Mouse (Mus musculus) stomach, postnatal 0 days (tissue): ENCODE data around the gene Atraid. TPM values are rescaled to one million over a fixed set of nuclear protein-coding genes. Genes with fewer than 3 reads are reported as not detected.

Source experiments
- ATAC-seq: fragments of 200-750 bp; cut with Nextera tagmentation; 2 replicates; pipeline ENCODE4 v1.8.0; 2017; ENCODE audit not compliant: low FRiP score, low TSS enrichment
- DNase-seq: peaks from one replicate; pipeline ENCODE4 v3.0.0-alpha.2; 2016; ENCODE audit warnings: low spot score
- H3K27ac ChIP-seq: fragments of 300-500 bp; sonication (generic); replicated peaks from 2 replicates; pipeline ENCODE4 v1.5.1; 2014; ENCODE audit warnings: mild to moderate bottlenecking, control low read depth
- H3K27me3 ChIP-seq: fragments of 300-500 bp; sonication (generic); 2 replicates; pipeline ENCODE4 v1.6.1; 2014; ENCODE audit warnings: low read length; ENCODE audit not compliant: control insufficient read depth, insufficient read depth
- H3K36me3 ChIP-seq: fragments of 300-500 bp; sonication (generic); 2 replicates; pipeline ENCODE4 v1.6.1; 2014; ENCODE audit warnings: low read length, mixed read lengths; ENCODE audit not compliant: control insufficient read depth, insufficient read depth
- H3K4me1 ChIP-seq: fragments of 300-500 bp; sonication (generic); replicated peaks from 2 replicates; pipeline ENCODE4 v1.6.1; 2014; ENCODE audit warnings: antibody characterized with exemption; ENCODE audit not compliant: control insufficient read depth, insufficient read depth
- H3K4me2 ChIP-seq: fragments of 300-500 bp; sonication (generic); replicated peaks from 2 replicates; pipeline ENCODE4 v1.6.1; 2014; ENCODE audit warnings: low read depth, mild to moderate bottlenecking, control low read depth, moderate library complexity
- H3K4me3 ChIP-seq: fragments of 300-500 bp; sonication (generic); 2 replicates; pipeline ENCODE4 v1.5.1; 2014; ENCODE audit warnings: low read depth, low read length, control low read depth
- H3K9ac ChIP-seq: fragments of 300-500 bp; sonication (generic); 2 replicates; pipeline ENCODE4 v1.6.1; 2014; ENCODE audit warnings: mild to moderate bottlenecking, low read length, control low read depth, mixed read lengths
- H3K9me3 ChIP-seq: fragments of 300-500 bp; sonication (generic); 2 replicates; pipeline ENCODE4 v1.6.1; 2016; ENCODE audit warnings: low read length; ENCODE audit not compliant: control insufficient read depth
- CTCF ChIP-seq: IDR thresholded peaks from 2 replicates; pipeline ENCODE4 v1.5.1; 2016; ENCODE audit warnings: antibody characterized with exemption, low read depth, mild to moderate bottlenecking, moderate library complexity
- EP300 ChIP-seq: optimal IDR thresholded peaks from 2 replicates; pipeline ENCODE3; 2016; ENCODE audit warnings: antibody characterized with exemption
- whole genome bisulfite sequencing: fragments of 180-500 bp; shearing (Covaris S2); extraction: QIAGEN DNeasy Blood & Tissue Kit; methylation state at CpG from one replicate; pipeline ENCODE4 v1.1.7; 2014; 5-methylcytosine and 5-hydroxymethylcytosine counted together
- polyA plus RNA-seq: library from polyadenylated mRNA; unstranded; fragments of >200 nt; fragmentation: Nextera tagmentation; extraction: Ambion mirVana; gene quantifications from 2 replicates; pipeline ENCODE4 v1.2.1, GENCODE M21; 2015

The Atraid gene
- polyA plus RNA-seq, 1 experiment from 2014 or later: 192 TPM

DNA sequence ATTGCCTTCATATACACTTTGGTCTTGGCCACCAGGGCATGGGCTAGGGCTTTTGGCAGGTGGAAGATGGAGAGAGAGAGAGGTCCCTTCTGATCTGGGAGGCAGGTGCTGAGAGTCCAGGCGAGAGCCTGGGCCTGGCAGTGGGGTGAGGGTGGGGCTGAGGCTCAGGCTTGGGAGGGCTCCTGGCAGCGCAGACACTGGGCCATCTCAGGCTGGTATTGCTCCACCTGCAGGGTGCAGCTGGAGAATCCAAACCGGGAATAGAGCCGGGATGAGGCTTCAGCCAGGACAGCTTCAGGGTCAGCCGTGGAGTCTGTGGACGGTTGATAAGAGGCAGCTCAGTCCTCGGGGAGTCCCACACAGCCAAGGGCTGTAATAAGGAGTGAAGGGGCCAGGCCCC is 38.5 kb downstream of the Atraid start:
- peaks cover 8% of the 10 kb centered on the region for H3K27me3 ChIP-seq
- ATAC-seq: no peak
- 25% methylated on average over 7 of the region's 7 CpGs for WGBS

DNA sequence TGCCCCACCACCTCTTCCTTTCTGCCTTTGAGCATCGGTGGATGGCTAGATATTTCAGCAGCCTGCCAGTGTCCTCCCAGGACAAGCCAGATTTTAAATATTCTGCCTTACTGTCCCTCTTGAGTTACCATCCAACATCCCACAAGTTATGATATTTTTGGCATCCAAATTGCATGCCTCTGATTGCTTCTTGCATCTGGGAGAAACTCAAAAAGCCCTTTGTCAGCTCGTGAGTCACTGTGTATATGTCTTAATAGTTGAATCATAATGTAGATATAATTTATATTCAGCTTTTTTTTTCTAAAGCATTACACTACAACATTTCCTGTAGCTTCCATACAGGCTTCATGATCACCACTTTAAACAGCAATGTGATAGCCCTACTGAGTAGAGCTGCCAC is 39.0 kb downstream of the Atraid start:
- Histone ChIP-seq H3K9me3 (no peaks in the 10 kb centered on the region), H3K36me3 (no peaks in the 10 kb centered on the region), H3K9ac (no peak overlapping the region), H3K4me3 (no peak overlapping the region), H3K4me2 (no peak overlapping the region), H3K27me3 (peaks cover 8% of the 10 kb centered on the region), H3K27ac (no peak overlapping the region), H3K4me1 (no peaks in the 10 kb centered on the region)
- ATAC-seq (no peak), DNase-seq (no peak)
- no peak for TF ChIP-seq EP300
- TF ChIP-seq CTCF: no peak
- 54% methylated on average over 2 of the region's 2 CpGs for WGBS

More for the DNA sequence above, 38.5 kb downstream of the Atraid start:
- no peak overlapping the region for H3K9ac ChIP-seq
- H3K36me3 ChIP-seq: no peaks in the 10 kb centered on the region
- no peak for DNase-seq
- no peak for TF ChIP-seq EP300
- peak; percentile 8; the same call in 1 of the 2 replicates for TF ChIP-seq CTCF
- H3K4me2 ChIP-seq: no peak overlapping the region
- no peak overlapping the region for H3K4me3 ChIP-seq
- no peaks in the 10 kb centered on the region for H3K9me3 ChIP-seq
- H3K4me1 ChIP-seq: no peaks in the 10 kb centered on the region
- H3K27ac ChIP-seq: no peak overlapping the region

DNA sequence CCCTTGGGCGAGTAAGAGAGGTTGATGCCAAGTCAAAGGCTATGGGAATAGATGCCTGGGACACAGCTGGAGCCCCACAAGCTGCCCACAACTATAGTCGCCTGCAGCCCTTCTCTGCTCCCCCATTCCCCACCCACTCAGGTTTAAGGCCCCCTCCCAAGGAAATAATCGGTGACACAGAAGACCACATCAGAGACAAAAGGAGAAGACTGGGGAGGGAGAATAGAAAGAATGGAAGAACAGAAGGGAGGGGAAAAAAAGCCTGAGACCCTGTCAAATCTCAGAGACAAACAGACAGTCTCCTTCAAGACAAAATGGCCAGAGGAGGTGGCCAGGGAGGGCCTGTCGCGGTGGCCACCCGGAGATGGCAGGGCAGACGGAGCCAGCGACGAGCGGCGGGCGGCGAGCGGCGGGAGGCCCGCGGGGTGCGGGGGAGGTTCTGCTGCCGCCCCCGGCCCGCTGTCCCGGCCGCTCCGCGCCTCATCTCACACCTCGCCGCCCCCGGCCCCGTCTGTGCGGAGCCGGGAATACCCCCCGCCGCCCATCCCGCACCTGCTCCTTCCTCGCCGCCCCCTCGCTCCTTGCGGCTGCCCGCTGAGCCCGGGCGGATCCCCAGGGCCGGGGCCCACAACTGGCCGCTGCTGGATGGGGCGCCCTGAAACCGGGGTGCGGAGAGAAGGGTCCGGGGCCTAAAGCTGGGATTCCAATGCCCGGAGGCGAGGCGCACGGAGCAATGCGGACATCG is 44.3 kb downstream of the Atraid start:
- no peak for ATAC-seq
- Histone ChIP-seq H3K27me3 (peaks cover 31% of the 10 kb centered on the region), H3K9me3 (no peaks in the 10 kb centered on the region), H3K36me3 (no peaks in the 10 kb centered on the region), H3K4me3 (peak overlapping the region; percentile 42), H3K4me2 (peak overlapping the region; percentile 60), H3K4me1 (peaks cover 4% of the 10 kb centered on the region), H3K27ac (no peak overlapping the region), H3K9ac (peak overlapping the region; percentile 18; the same call in 1 of the 2 replicates)
- WGBS: 5% methylated on average over 33 of the region's 53 CpGs
- no peak for DNase-seq
- TF ChIP-seq EP300 (no peak), CTCF (no peak)

- Histone ChIP-seq H3K4me1 (peaks cover 4% of the 10 kb centered on the region), H3K4me3 (peak overlapping the region; percentile 42), H3K9me3 (no peaks in the 10 kb centered on the region), H3K4me2 (peak overlapping the region; percentile 60), H3K27me3 (peaks cover 31% of the 10 kb centered on the region), H3K9ac (peak overlapping the region; percentile 18; the same call in 1 of the 2 replicates), H3K27ac (no peak overlapping the region), H3K36me3 (no peaks in the 10 kb centered on the region)
- 1% methylated on average over 50 of the region's 54 CpGs for WGBS
- peak; percentile 63 for DNase-seq
- TF ChIP-seq EP300 (no peak), CTCF (no peak)
- ATAC-seq: peak; percentile 65
These were observed 45.3 kb downstream of the Atraid start for GRCm38 (mm10) chr5:31093151-31094041.

DNA sequence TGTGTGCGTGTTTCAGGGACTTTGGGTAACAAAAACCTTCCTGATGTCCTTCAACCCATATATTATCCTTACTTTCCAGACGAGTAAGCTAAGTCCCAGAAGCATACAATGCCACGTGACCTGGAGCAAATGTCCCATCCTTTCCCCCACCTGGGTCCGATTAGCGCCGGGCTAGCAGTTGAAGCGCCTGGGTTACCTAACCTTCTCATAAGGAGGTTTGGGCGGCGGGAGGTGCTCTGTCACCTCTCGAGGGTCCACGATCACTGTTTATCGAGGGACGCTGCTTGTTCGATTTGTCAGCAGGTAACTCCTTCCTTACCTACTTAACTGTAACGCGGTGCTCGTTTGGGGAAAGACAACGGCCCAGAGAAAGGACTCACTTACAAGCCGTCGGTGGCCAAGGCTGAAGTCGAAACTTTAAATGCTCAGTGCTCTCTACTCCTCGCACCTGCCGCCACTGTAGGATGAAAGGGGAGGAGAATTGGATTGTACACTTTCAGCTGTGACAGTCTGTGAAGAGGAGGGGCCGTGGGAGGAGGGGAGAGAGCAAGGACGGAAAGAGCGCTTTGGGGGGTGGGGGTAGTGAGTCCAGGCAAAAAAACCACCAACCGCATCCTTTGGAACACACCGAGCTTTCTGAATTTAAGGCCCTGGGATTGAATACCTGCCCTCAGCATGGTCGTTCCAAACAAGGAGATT is 46.1 kb downstream of the Atraid start:
- H3K27ac ChIP-seq: no peak overlapping the region
- no peak for ATAC-seq

More for the DNA sequence above, 46.1 kb downstream of the Atraid start:
- TF ChIP-seq CTCF (no peak), EP300 (no peak)
- DNase-seq: no peak
- Histone ChIP-seq H3K9me3 (no peaks in the 10 kb centered on the region), H3K9ac (no peak overlapping the region), H3K36me3 (no peaks in the 10 kb centered on the region), H3K4me1 (peaks cover 4% of the 10 kb centered on the region), H3K4me3 (peak overlapping the region; percentile 31), H3K4me2 (peak overlapping the region; percentile 47), H3K27me3 (peaks cover 31% of the 10 kb centered on the region)
- 3% methylated on average over 29 of the region's 29 CpGs for WGBS
